Mouse (Mus musculus) heart, postnatal 0 days (tissue): ENCODE measurements around the gene Tap1.

Experiments used
- CTCF ChIP-seq: IDR thresholded peaks from 2 replicates; pipeline ENCODE4 v1.5.1; 2016; ENCODE audit warnings: antibody characterized with exemption, control low read depth, low read depth
- EP300 ChIP-seq: IDR thresholded peaks from 2 replicates; pipeline ENCODE4 v1.6.1; 2016; ENCODE audit warnings: antibody characterized with exemption, low read depth

GRCm38 (mm10) chr17:34240916-34241315 lies 53.6 kb downstream of the Tap1 start:
- TF ChIP-seq EP300: no peak
- no peak for TF ChIP-seq CTCF
